Mouse (Mus musculus): ENCODE results near the gene Rhof. TPM values are rescaled to one million over a fixed set of nuclear protein-coding genes. Genes with fewer than 3 reads are reported as not detected.

Gene Rhof
- 1.7 and 2.3 TPM in 2 replicates for polyA plus RNA-seq (2015; fragmentation: Nextera tagmentation; extraction: Ambion mirVana)

DNA sequence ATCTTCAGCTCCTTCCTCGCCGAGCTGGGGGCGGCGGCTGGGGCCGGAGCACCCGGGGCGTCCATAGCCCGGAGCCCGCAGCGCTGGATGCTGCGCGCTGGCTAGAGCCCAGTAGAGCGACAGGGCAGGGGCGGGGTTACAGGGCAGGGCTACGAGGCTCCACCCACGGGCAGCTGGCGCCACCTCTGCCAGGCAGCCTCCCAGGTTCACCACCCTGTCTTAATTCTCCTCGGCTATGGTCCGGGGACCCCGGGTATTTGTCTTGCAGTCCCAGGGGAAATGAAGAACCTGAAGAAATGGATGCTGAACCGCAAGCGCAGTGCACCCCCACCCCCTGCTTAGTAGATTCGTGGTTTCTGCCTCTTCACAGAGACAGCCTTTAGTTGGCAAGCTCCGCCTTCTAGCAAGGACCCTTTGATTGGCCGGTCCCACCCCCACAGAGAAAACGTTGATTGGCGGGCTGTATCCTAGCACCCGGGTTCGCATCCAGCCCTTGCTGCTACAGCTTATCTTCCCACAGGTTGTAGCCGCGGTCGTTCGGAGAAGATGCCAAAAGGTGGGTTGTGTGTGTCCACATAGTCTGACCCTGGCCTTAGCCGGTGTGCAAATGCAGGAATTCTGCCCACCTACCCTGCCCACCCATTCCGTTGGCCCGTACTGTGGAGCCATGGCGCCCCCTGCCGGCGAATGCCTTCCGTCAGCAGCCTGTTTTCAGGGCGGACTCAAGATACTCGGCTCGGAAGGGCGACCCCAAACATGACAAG lies at the start of gene Rhof:
Rhof (minus strand) TSS at position 385 of the 764 bp plus-strand sequence.
- peak within 1 kb of the TSS; percentile 66; the same call in 1 of the 2 replicates for H3K27ac ChIP-seq
- H3K4me2 ChIP-seq (replicated peaks), result peak within 1 kb of the TSS; percentile 89
- H3K9me3 ChIP-seq, result no peaks in the 10 kb centered on the region
- peak; percentile 42 for ATAC-seq
- H3K36me3 ChIP-seq, result no peaks in the 10 kb centered on the region
- H3K9ac ChIP-seq, result peak within 1 kb of the TSS; percentile 47
- H3K27me3 ChIP-seq (replicated peaks), result no peaks in the 10 kb centered on the region
- H3K4me1 ChIP-seq (replicated peaks), result peaks cover 57% of the 10 kb centered on the region
- H3K4me3 ChIP-seq (replicated peaks), result peak within 1 kb of the TSS; percentile 42
- 4% methylated on average over 44 of the region's 44 CpGs for WGBS

DNA sequence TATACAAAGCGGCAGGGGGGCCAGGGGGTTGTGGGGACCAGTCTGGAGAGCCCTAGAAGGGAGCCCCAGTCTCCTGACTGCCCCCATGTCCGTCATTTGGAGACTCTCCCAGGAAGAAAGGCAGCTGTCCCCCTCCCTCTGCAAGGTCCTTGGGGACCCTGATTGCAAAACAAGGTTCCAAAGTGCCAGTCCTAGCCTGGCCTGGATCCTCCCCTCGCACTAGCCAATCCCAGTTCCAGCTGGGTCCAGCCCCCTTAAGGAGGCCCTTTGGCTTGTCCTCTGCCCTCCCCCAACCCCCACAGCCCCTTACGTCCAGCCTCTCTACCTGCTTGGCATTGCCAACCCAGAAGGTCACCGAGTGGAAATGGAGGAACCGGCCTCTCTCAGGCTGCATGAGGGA lies 49.0 kb upstream of the Rhof start:
- ATAC-seq, result no peak
- Histone ChIP-seq H3K4me3 (replicated peaks) (no peak overlapping the region), H3K27ac (no peak overlapping the region), H3K27me3 (replicated peaks) (no peaks in the 10 kb centered on the region), H3K4me2 (replicated peaks) (no peak overlapping the region), H3K9ac (no peak overlapping the region), H3K4me1 (replicated peaks) (no peaks in the 10 kb centered on the region), H3K36me3 (no peaks in the 10 kb centered on the region), H3K9me3 (no peaks in the 10 kb centered on the region)
- 72% methylated on average over 6 of the region's 6 CpGs for WGBS

DNA sequence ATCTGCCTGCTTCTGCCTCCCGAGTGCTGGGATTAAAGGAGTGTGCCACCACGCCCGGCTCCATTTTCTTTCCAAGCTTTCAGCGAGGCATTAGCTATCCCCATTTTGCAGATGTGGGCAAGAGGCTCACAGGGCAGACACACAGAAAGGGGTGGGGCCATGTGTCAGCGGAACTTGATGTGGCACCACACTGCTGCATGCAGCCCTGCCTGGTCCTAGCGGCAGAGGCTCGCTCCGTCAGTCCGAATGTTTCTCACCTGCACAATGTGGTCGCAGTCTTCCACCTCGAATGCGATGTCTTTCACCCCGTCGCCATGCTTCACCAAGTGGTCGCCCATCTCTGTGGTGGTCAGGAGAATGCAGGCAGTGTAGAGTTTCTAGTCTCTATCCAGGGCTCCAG lies 47.9 kb upstream of the Rhof start:
- 94% methylated on average over 15 of the region's 15 CpGs for WGBS
- Histone ChIP-seq H3K9me3 (no peaks in the 10 kb centered on the region), H3K27me3 (replicated peaks) (no peaks in the 10 kb centered on the region), H3K27ac (no peak overlapping the region), H3K4me3 (replicated peaks) (no peak overlapping the region), H3K4me1 (replicated peaks) (no peaks in the 10 kb centered on the region), H3K36me3 (no peaks in the 10 kb centered on the region), H3K4me2 (replicated peaks) (no peak overlapping the region), H3K9ac (no peak overlapping the region)
- ATAC-seq, result no peak

DNA sequence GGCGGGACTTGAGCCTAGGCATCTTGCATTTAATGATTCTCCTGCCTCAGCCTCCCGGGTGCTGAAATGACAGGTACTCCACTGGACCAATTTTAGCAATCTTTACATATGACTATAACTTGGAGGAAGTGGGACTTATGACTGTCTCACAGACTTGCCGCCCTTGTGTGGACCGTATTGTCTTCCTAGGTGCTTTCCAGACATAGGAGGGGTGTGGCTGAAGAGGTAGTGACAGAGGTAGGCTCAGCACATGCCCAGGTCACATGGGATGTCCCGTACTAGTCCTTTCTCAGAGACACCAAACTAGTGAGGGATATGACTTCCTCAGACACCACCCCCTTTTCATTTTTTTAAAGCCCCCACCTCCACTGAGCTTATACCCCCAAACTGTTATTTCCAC lies 46.3 kb upstream of the Rhof start:
- Histone ChIP-seq H3K9ac (no peak overlapping the region), H3K9me3 (no peaks in the 10 kb centered on the region), H3K4me1 (replicated peaks) (no peaks in the 10 kb centered on the region), H3K27ac (no peak overlapping the region), H3K27me3 (replicated peaks) (no peaks in the 10 kb centered on the region), H3K4me3 (replicated peaks) (no peak overlapping the region), H3K4me2 (replicated peaks) (no peak overlapping the region), H3K36me3 (no peaks in the 10 kb centered on the region)
- ATAC-seq, result no peak
- 93% methylated on average over 5 of the region's 5 CpGs for whole genome bisulfite sequencing

DNA sequence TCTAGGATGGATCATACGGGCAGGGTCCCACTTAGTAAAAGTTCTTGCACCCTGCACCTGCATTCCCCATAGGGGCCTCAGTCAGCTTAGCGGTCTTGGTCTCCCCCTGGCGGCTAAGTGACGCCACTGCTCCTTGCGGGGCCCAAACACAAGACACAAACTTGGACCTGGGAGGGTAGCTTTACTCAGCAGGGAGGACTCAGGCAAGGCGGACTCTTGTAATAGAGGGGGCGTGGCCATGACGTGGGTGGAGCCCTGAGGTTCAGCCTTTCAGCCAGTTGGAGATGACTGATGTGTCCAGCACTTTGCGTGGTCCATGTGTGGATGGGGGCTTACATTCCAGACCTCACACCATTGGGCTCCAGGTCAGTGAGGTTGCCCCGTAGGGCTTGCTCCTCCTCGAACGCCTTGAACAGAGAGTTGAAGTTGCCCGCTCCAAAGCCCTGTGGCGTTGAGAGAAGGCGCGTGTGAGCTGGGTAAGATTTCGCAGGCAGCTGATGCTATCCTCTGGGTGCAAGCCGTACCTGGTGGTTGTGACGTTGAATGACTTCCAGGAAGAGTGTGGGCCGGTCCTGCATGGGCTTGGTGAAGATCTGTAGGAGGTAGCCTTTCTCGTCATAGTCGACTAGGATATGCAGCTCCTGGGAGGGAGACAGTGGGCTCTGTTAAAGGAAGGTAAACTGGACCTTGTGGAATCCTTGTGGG lies 39.3 kb upstream of the Rhof start:
- Histone ChIP-seq H3K27ac (no peak overlapping the region), H3K4me1 (replicated peaks) (0 out of 2 replicates have a peak, but pooled peaks cover 2% of the 10 kb centered on the region), H3K9me3 (no peaks in the 10 kb centered on the region), H3K4me2 (replicated peaks) (peak overlapping the region; percentile 54), H3K27me3 (replicated peaks) (no peaks in the 10 kb centered on the region), H3K36me3 (0 out of 2 replicates have a peak, but pooled peaks cover 1% of the 10 kb centered on the region), H3K9ac (no peak overlapping the region), H3K4me3 (replicated peaks) (no peak overlapping the region; the same call in 1 of the 2 replicates)
- 9% methylated on average over 22 of the region's 22 CpGs for WGBS
- ATAC-seq, result peak; percentile 90

DNA sequence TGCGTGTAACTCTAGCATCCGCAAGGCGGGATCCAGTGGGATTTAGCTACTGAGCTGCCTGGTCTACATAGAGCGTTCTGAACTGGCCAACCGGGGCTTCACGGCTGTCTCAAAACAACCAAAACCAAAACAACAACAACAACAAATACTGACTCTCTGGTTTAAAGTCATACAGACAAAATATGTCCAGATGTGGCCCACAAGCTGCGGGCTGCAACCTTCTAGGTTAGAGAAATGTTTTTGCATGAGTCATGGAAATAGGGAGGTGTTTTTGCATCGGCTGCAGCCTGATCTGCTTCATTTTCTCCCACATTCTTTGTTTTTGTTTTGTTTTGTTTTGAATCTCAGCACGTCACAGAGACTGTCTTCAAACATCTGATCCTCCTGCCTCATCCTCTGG lies 37.9 kb upstream of the Rhof start:
- WGBS, result 83% methylated on average over 9 of the region's 9 CpGs
- Histone ChIP-seq H3K9ac (no peak overlapping the region), H3K27ac (no peak overlapping the region), H3K4me3 (replicated peaks) (no peak overlapping the region), H3K36me3 (peaks cover 13% of the 10 kb centered on the region), H3K9me3 (no peaks in the 10 kb centered on the region), H3K4me2 (replicated peaks) (no peak overlapping the region), H3K4me1 (replicated peaks) (0 out of 2 replicates have a peak, but pooled peaks cover 2% of the 10 kb centered on the region), H3K27me3 (replicated peaks) (no peaks in the 10 kb centered on the region)
- ATAC-seq, result no peak

DNA sequence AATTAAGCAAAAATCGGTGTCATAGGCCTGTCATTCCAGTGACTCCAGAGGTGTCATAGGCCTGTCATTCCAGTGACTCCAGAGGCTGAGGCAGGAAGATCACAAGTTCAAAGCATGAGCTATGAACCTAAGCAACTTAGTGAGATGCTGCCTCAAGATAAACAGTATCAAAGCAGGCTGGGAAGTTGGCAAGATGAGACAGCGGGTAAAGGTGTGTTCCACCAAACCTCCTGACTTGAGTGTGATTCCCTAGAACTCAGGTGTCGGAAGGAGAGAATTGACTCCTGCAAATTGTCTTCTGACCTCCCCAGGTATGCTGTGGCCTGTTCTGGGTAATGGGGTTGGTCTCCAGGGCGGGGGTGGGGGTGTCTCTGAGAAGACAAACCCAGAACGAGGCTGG lies 36.8 kb upstream of the Rhof start, which contains the start of gene Psmd9:
Psmd9 (plus strand) TSS at position 130 of the 400 bp plus-strand sequence.
- H3K4me1 ChIP-seq (replicated peaks), result 0 out of 2 replicates have a peak, but pooled peaks cover 2% of the 10 kb centered on the region
- H3K36me3 ChIP-seq, result peaks cover 17% of the 10 kb centered on the region
- no peak within 1 kb of the TSS for H3K4me3 ChIP-seq (replicated peaks)
- 77% methylated on average over 5 of the region's 5 CpGs for WGBS
- no peak for ATAC-seq
- no peak within 1 kb of the TSS for H3K4me2 ChIP-seq (replicated peaks)
- no peaks in the 10 kb centered on the region for H3K9me3 ChIP-seq
- H3K27me3 ChIP-seq (replicated peaks), result no peaks in the 10 kb centered on the region
- H3K27ac ChIP-seq, result no peak within 1 kb of the TSS
- H3K9ac ChIP-seq, result no peak within 1 kb of the TSS

DNA sequence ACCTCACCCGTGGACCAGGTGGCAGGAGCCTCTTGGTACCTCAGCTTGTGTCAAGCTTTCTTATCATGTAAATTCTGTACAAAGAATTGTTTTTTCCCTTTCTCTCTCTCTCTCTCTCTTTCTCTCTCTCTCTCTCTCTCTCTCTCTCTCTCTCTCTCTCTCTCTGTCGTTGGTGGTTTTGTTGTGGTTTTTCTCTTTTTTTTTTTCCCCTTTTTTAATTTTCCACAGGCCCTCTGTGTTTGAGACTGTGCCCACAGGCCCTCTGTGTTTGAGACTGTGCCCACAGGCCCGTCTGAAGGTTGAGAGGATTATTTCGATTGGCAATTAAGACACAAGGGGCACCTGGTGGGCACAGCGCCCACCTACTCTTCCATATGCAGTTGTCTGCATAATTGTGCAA lies 35.1 kb upstream of the Rhof start:
- Histone ChIP-seq H3K4me2 (replicated peaks) (no peak overlapping the region), H3K36me3 (peaks cover 33% of the 10 kb centered on the region)
- WGBS, result 76% methylated on average over 5 of the region's 5 CpGs

DNA sequence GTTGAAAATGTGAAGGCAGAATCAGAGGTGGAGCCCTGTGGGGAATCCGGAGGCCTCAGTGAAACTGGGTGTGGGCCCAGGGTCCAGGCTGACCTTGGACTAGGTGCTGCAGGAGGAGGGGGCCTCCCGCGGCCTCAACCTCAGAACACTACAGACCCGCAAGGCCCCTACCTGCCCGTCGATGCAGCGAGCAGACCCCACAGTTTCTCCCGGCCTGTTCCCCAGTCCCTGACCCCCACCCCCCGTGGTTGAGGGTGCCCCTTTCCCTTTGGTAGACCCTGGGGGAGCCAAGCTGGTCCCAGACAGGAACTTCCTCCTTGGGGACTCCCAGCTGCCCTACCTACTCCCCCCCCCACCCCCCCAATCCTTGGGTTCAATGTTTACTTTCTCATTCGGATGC lies 33.9 kb upstream of the Rhof start:
- Histone ChIP-seq H3K36me3 (peaks cover 39% of the 10 kb centered on the region), H3K4me1 (replicated peaks) (0 out of 2 replicates have a peak, but pooled peaks cover 2% of the 10 kb centered on the region), H3K4me2 (replicated peaks) (no peak overlapping the region), H3K9me3 (no peaks in the 10 kb centered on the region), H3K4me3 (replicated peaks) (no peak overlapping the region), H3K27ac (no peak overlapping the region), H3K27me3 (replicated peaks) (no peaks in the 10 kb centered on the region), H3K9ac (no peak overlapping the region)
- 78% methylated on average over 10 of the region's 10 CpGs for WGBS
- ATAC-seq, result 0 out of 2 replicates have a peak, but pooled peaks have one; percentile 17

More for the DNA sequence above, 35.1 kb upstream of the Rhof start:
- Histone ChIP-seq H3K27me3 (replicated peaks) (no peaks in the 10 kb centered on the region), H3K27ac (no peak overlapping the region), H3K4me1 (replicated peaks) (0 out of 2 replicates have a peak, but pooled peaks cover 2% of the 10 kb centered on the region), H3K9me3 (no peaks in the 10 kb centered on the region), H3K9ac (no peak overlapping the region), H3K4me3 (replicated peaks) (no peak overlapping the region)
- ATAC-seq, result no peak

DNA sequence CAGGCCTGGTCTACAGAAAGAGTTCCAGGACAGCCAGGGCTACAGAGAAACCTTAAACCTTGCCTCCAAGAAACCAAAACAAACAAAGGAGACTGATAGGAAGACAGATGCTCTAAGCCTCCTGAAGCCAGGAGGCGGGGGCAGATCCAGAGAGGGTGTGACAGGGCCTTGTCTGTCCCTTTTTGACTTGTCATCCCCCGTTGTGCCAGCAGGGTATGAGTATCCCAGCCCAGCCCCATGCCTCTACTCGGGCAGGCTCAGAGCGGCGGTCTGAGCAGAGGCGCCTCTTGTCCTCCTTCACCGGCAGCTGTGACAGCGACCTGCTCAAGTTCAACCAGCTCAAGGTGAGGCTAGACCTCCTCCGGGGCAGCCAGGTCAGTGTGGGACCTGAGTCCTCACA lies 30.4 kb upstream of the Rhof start:
- H3K9ac ChIP-seq, result no peak overlapping the region

DNA sequence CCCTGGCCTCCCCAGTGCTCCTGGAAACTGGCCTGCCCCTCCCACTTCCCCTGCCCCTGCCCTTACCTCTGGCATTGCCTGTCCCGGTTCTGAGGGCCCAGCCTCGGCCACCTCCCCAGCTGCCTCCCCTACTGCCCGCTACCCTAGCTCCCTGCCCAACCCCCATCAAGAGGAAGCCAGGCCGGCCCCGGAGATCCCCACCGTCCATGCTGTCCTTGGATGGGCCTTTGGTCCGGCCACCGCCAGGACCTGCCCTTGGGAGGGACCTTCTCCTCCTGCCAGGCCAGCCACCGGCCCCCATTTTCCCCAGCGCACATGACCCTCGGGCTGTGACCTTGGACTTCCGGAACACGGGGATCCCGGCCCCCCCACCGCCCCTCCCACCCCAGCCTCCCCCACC lies 27.8 kb upstream of the Rhof start:
- H3K9ac ChIP-seq, result no peak overlapping the region
- H3K9me3 ChIP-seq, result no peaks in the 10 kb centered on the region
- no peak overlapping the region for H3K27ac ChIP-seq
- WGBS, result 85% methylated on average over 15 of the region's 15 CpGs
- peaks cover 75% of the 10 kb centered on the region for H3K36me3 ChIP-seq
- H3K27me3 ChIP-seq (replicated peaks), result no peaks in the 10 kb centered on the region
- H3K4me3 ChIP-seq (replicated peaks), result no peak overlapping the region
- no peak overlapping the region for H3K4me2 ChIP-seq (replicated peaks)
- ATAC-seq, result no peak
- H3K4me1 ChIP-seq (replicated peaks), result no peaks in the 10 kb centered on the region

More for the DNA sequence above, 30.4 kb upstream of the Rhof start:
- no peaks in the 10 kb centered on the region for H3K4me1 ChIP-seq (replicated peaks)
- no peak overlapping the region for H3K4me3 ChIP-seq (replicated peaks)
- H3K36me3 ChIP-seq, result peaks cover 70% of the 10 kb centered on the region
- ATAC-seq, result no peak
- 83% methylated on average over 9 of the region's 9 CpGs for WGBS
- H3K9me3 ChIP-seq, result no peaks in the 10 kb centered on the region
- H3K27me3 ChIP-seq (replicated peaks), result no peaks in the 10 kb centered on the region
- no peak overlapping the region for H3K4me2 ChIP-seq (replicated peaks)
- H3K27ac ChIP-seq, result no peak overlapping the region

DNA sequence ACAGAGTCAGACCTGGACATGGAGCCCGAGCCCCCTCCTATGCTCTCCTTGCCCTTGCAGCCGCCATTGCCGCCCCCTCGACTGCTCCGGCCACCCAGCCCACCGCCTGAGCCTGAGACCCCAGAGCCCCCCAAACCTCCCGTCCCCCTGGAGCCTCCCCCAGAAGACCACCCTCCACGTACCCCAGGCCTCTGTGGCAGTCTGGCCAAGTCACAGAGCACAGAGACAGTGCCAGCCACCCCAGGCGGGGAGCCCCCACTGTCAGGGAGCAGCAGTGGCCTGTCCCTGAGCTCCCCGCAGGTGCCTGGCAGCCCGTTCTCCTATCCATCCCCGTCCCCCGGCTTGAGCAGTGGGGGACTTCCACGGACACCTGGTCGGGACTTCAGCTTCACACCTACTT lies 27.4 kb upstream of the Rhof start:
- Histone ChIP-seq H3K4me3 (replicated peaks) (no peak overlapping the region), H3K27me3 (replicated peaks) (no peaks in the 10 kb centered on the region), H3K4me2 (replicated peaks) (no peak overlapping the region), H3K27ac (no peak overlapping the region), H3K36me3 (peaks cover 76% of the 10 kb centered on the region), H3K9me3 (no peaks in the 10 kb centered on the region), H3K9ac (no peak overlapping the region), H3K4me1 (replicated peaks) (no peaks in the 10 kb centered on the region)
- ATAC-seq, result no peak
- 93% methylated on average over 15 of the region's 15 CpGs for WGBS
